Mouse (Mus musculus): ENCODE data around the gene 4833439L19Rik.

Gene 4833439L19Rik

DNA sequence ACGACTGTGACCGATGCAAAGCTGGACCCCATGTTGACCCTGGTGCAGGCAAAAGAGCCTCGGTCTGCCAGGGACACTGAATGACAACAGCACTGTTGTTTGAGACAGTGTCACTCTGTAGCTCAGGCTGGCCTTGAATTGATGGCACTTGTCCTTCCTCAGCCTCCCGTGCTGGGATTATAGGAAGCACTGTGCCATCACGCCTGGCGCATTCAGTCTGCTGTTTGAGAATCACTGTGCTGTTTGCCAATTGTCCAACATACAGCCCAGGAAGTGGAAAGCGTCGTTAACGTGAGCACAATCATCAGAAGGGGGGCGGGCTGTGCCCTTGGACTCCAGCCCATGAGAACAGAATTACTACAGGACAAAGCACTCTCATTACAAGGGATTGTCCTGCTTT lies 16.9 kb upstream of the 4833439L19Rik start:
- DNase-seq (ENCODE audit: low spot score): no peak

DNA sequence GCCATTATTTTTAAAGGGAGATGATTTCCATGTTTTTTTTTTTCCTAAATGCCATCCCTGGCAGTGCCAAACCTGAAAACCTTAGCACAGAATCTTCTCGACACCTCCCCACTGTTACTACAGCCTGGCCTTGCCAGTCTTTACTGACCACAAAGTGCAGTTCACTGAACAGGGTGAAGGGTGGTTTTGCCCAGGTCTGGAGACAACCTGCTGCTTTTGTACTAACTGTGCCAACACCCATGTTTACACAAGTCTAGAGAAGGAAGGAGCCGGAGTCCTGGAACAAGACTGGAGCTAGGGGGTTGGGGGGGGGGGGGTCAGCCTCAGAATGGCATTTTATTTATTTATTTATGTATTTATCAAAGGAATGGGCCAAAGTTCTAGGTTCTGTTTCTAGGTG lies 16.1 kb upstream of the 4833439L19Rik start:
- peak; percentile 46 for DNase-seq (ENCODE audit: low spot score)

DNA sequence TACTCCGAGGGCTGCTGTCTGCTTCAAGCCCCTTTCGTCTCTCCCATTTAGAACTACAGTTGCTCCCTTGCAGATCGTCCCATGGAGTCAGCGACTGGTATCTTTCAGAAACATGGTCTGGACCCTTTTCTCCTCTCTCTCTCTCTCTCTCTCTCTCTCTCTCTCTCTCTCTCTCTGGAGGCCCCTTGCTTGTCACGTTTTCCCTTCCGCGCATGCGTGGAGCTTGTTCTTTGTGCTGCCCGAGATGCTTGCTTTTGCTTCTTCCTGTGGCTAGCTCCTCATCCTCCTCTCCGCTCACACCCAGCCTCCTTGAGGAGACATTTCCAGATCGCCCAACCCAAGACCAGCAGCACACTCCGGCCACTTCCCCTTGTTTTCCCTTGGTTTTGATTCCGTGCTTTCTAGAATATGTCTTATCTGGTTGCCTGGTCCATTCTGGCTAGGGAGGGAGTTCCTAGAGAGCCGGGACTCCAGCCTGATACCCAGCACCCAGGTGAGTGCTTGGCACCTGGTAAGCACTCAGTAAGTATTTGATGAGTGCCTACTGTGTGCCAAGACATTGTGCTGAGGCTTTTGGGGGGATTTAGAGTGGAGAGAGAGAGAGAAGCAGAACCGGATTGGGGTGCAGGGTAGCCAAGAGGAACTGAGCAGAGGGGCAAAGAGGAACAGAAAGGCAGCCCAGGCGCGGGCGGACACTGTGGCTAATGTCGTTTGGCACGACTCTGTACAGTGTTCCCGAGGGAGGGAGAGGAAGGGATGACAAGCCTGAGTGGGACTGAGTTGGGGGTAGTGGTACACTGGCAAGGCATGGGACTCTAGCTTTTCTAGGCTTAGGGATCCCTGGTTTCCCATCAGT lies 12.6 kb upstream of the 4833439L19Rik start:
- DNase-seq (ENCODE audit: low spot score): no peak

DNA sequence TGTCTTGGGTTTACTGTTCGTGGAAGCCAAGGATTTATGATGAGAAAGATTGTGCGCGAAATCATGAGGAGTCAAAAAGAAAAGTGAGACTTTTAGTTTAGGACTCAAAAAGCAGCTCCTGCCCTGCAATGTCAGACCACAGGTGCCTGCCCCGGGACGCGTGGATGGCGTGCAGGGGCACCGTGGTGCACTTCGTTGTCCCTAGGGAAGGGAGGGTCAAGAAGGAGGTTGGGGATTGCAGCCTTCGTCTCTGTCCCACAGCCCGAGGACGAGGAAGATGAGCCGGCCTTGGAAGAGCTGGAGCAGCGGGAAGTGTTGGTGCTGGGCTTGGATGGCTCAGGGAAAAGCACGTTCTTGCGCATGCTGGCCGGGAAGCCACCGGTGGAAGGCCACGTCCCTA lies 10.3 kb upstream of the 4833439L19Rik start:
- no peak for DNase-seq (ENCODE audit: low spot score)

- DNase-seq (ENCODE audit: low spot score): peak; percentile 74
Measured at GRCm38 (mm10) chr13:54574854-54575481, 9.7 kb upstream of the 4833439L19Rik start, which contains the start of gene Arl10. Gene Arl10, plus strand, starts transcription at chr13:54575015.

DNA sequence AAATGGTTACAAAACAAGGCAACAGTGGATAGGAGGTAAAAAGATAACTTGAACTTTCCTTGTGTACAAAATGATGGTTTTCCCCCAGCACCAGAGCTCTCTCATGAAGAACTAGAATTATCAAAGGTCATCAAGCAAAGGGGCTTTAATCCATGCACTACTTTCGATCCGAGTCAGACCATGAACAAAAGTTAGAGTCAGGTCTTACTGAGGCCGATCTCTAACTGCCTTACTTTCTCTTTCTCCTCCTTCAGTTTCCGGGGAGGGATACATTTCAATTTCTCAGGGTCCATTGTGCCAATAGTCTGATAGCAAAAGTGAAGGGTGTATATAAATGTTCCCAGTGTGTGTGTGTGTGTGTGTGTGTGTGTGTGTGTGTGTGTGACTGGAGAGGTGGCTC lies 7.4 kb upstream of the 4833439L19Rik start:
- DNase-seq (ENCODE audit: low spot score): no peak

DNA sequence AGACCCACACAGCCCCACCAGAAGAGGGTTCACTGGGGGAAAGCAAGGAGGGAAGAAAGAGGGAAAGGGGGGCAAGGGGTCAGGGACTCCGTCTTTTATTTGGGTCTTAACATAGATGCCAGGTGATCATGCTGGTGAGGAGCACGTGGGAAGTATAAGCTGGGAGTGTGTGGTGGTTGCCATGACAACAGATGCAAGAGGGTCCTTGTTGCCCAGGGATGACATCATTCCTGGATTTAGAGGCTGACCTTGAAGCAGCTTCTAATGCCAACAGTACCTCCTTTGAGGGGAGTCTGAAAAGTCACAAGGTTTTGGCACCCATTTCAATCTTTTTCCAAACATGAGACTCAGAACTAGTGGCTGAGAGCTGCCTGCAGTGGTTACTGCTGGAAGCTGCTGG lies 6.4 kb upstream of the 4833439L19Rik start:
- DNase-seq (ENCODE audit: low spot score): no peak

DNA sequence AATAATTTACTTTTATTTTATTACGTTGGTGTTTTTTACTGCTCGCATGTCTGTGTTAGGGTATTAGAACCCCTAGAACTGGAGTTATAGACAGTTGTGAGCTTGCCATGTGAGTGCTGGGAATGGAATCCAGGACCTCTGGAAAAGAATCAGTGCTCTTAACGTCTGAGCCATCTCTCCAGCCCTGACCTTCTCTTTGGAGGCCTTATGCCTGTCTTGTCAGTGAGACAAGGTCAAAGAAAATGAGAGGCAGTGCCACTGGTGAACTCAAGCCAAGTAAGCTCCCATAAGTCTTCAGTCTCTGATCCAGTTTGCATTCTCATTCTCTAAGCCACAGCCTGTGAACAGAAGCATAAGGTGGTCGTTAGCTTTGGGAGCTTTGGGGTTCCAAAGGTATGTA lies 5.5 kb upstream of the 4833439L19Rik start:
- no peak for DNase-seq (ENCODE audit: low spot score)

DNA sequence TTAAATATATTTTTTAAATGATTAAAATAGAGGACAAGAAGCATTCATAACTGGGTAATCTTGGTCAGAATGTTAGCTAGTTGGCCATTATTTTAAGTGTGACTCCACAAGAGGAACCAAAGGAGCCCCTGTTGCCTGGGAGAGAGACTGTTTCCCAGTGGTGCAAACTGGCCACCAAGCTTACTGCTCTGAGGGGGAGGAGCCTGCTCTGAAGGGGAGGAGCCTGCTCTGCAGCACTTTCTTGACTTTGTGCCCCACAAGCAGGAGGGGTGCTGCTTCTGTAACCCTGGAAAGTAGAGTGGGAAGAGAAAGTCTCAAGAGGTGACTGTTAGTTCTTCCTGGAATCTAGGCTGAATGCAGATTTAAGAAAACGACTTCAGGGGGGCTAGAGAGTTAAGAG lies 4.0 kb upstream of the 4833439L19Rik start:
- DNase-seq (ENCODE audit: low spot score): no peak

- DNase-seq (ENCODE audit: low spot score): no peak
Measured at GRCm38 (mm10) chr13:54568380-54568779, 3.1 kb upstream of the 4833439L19Rik start.

GRCm38 (mm10) chr13:54565594-54566345 lies 535 bp upstream of the 4833439L19Rik start:
- peak; percentile 50 for DNase-seq (ENCODE audit: low spot score)

DNA sequence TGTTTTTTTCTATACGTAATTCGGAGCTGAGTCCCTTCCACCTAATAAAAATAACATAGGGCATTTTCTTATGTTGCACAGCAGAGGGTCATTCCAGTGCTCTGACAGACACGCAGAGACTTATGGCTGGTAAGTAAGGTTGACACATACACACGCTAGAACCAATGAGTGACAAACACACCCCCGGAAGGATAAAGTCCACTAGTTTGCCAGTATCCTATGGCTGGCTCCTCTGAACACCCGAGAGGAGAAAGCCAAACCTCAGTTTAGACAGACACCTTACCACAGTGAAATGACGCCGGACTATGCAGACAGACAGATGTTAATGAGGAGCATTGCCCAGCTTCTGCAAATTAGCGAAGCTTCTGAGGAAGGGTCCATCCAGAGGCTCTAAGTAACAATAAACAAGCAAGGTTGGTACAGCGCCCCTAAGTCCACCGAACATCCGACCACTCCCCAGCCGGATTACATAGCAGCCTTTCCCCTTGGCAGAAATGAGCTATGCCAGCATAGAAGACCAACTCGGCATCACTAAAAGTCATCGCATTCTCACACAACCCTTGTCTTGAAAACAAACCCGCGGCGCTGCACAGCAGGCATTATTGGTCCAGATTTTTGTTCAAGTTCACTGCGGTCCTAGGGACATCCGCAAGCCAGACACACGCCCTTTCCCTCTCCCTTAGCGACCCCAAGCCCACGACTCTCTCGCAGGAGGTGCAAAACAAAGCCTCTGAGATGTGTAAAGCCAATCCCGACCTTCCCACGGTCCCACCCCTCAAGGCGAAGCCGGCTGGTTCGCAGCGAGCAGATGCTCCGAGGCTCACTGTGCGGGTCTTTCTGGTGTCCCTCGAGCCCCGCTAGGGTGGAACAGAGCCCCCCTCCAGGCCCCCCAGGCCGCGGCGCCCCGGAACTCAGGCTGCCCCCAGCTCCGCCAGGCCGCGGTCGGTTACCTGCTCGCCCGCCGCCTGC lies 719 bp downstream of the 4833439L19Rik start:
- DNase-seq (ENCODE audit: low spot score): no peak

GRCm38 (mm10) chr13:54562562-54562961 lies 2.7 kb downstream of the 4833439L19Rik start:
- peak; percentile 18 for DNase-seq (ENCODE audit: low spot score)

DNA sequence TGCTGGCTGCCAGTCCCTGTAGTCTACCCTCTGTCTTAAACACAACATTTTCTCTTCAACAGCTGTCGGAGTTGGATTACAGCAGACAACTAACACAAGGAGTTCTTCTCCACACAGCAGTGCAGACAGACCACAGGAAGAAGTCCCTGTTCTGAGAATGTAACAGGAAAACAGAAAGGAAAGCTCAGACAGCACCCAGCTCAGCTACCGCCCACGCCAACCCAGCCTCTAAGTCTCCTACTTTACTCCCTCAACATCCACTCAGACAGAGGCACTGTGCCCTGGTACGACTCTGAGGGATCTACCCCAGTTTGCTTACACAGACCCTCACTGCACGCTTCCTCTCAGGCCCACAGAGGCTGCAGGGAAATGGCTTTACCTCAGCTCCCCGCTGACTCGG lies 4.6 kb downstream of the 4833439L19Rik start:
- no peak for DNase-seq (ENCODE audit: low spot score)

- DNase-seq (ENCODE audit: low spot score): no peak
Measured at GRCm38 (mm10) chr13:54559656-54560055, 5.6 kb downstream of the 4833439L19Rik start.

GRCm38 (mm10) chr13:54557652-54558051 lies 7.6 kb downstream of the 4833439L19Rik start:
- no peak for DNase-seq (ENCODE audit: low spot score)

- DNase-seq (ENCODE audit: low spot score): no peak
Measured at GRCm38 (mm10) chr13:54556796-54557195, 8.4 kb downstream of the 4833439L19Rik start.

GRCm38 (mm10) chr13:54556176-54556575 lies 9.1 kb downstream of the 4833439L19Rik start:
- no peak for DNase-seq (ENCODE audit: low spot score)

DNA sequence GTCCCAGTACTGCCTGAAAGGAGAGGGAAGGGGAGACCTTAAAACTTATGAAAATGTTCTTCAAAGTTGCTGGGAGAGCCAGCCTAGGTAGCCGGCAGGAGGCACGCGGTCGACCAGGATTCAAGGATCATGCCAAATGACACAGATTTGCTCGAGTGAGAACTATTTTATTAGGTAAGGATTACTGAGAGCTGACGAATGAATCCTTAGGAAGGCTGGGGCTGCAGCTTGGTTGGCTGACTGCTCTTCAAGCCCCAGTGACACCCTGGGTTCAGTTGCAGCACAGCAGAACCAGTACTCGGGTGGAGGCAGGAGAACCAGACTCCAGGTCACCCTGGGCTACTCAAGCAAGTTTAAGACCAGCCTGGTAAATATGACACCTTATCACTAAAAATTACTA lies 17.2 kb downstream of the 4833439L19Rik start:
- DNase-seq (ENCODE audit: low spot score): no peak

DNA sequence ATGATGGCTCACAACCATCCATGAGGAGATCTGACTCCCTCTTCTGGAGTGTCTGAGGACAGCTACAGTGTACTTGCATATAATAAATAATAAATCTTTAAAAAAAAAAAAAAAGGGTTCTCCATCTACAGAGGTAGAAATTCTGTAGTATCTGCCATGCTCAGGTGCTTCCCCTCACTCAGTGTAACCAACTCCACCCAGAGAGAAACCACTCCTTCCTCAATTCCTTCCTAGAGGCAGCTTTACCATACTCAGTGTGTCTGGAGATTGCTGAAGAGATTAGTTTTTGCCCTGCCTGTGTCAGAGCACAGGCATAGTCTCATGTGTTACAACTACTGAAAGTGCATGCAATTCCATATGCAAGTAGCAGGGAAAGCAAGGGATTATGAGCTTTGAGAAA lies 33.1 kb downstream of the 4833439L19Rik start:
- no peak for DNase-seq (ENCODE audit: low spot score)

DNA sequence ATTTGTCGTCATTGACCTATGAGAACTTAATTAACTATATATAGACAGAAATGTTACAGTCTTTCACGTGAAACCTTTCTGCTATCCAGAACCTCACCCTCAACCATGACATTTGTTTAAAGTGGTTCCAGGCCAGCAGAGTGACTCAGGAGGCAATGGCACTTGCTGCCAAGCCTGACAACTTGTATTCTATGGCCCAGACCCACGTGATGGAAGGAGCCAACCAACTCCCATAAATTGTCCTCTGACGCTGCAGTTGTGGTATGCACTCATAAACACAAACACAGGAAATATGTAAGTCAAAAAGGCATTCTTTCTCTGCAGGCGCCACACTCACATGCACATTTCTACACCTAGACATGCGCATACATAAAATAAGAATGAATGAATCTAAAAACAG lies 38.1 kb downstream of the 4833439L19Rik start:
- DNase-seq (ENCODE audit: low spot score): no peak

DNA sequence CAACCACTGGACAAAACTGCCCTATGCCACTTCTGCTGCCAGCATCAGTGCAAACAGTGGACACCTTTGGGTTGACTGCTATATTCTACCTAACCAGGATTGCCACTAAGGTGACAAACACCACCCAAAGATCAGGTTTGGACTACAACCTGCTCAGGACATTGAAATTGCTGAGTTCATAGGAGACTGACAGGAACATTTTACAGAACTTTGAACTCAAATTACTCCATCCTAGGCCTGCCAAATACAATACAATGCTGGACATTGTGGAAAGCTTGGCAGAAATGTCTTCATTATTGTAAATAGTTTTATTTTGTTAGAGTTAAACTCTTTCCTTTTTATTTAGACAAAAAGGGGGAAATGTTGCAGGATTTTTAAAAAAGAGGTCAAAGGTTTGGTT lies 44.1 kb downstream of the 4833439L19Rik start:
- no peak for DNase-seq (ENCODE audit: low spot score)

Measured in lung, postnatal 25 days (tissue).